Mouse (Mus musculus) cerebellum, postnatal 25 days (tissue): ENCODE measurements at regions not wholly inside any gene's neighbourhood (a gene's known extent, or its start where the extent isn't known, plus 50 kb on each side); places are given as distances from the start of the nearest gene placed in this dataset.

Source experiments
- DNase-seq, 2 experiments: peaks; one replicate each; pipeline ENCODE4 v3.0.0; 2021; ENCODE audit warnings: mixed read lengths in 2 of 2

- DNase-seq = no peak
Observed at GRCm38 (mm10) chr13:60123964-60124363, 53.2 kb downstream of the Gas1 start.

GRCm38 (mm10) chr13:60123174-60123587 lies 54.0 kb downstream of the Gas1 start:
- DNase-seq = no peak

- DNase-seq = no peak
Observed at GRCm38 (mm10) chr13:60122341-60123173, 54.6 kb downstream of the Gas1 start.

DNA sequence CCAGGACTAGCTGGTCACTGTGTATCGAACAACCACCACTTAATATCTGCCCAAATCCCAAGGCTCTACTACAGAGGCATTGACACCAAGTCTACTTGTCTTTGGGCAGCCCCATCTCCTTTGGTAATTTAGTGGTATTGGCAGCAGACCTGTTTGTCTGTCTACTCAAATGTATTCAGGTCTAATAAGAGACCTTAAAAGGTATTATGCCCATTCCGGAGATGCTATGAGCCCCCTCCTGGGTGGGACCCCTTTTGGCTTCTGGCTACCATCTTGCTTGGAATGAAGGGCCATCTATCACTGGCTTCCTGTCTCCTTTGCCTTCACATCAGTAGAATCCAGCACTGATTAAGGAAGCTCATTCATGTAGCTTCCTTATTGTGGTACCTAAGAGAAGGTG lies 65.7 kb downstream of the Gas1 start:
- no peak for DNase-seq

- DNase-seq = peak; percentile 6 to 19
Observed at GRCm38 (mm10) chr13:60110079-60110846, 66.9 kb downstream of the Gas1 start.

DNA sequence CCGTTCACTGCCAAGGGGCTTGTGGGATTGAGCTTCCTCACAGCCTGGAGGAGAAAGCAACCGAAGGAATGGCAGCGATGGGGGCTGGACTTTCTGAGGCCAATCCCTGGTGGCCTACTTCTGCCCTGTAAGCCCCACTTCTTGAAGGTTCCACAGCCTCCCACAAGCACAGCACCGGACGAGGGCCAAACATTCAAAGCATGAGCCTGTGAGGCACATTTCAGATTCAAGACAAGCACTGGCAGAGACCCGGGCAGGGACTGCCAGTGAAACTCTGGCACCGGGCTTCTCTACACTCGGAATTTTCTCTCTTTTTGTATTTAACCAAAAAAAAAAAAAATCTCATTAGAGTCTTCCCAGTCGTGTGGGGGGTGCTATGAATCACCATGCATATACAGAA lies 71.9 kb downstream of the Gas1 start:
- DNase-seq = peak in 1 of 2 experiments; percentile 15

DNA sequence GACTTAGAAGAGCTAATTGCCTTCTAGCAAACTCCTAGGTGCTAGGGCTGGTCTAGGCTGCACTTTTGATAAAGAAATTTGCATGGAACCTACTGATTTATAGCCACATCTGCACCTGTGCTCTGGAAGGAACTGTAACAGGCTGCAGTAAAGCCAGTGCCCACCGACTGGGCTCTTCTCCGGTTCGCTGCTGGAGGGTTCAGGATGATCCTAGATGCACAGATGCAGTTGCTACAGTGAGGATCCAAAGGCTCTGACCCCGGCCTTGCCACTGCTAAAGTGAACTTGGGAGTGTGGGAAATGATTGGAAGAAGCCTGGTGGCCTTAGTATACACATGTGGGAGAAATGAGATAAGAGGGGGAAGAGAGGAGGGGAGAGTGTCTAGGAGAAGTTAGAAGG lies 75.5 kb downstream of the Gas1 start:
- no peak for DNase-seq

DNA sequence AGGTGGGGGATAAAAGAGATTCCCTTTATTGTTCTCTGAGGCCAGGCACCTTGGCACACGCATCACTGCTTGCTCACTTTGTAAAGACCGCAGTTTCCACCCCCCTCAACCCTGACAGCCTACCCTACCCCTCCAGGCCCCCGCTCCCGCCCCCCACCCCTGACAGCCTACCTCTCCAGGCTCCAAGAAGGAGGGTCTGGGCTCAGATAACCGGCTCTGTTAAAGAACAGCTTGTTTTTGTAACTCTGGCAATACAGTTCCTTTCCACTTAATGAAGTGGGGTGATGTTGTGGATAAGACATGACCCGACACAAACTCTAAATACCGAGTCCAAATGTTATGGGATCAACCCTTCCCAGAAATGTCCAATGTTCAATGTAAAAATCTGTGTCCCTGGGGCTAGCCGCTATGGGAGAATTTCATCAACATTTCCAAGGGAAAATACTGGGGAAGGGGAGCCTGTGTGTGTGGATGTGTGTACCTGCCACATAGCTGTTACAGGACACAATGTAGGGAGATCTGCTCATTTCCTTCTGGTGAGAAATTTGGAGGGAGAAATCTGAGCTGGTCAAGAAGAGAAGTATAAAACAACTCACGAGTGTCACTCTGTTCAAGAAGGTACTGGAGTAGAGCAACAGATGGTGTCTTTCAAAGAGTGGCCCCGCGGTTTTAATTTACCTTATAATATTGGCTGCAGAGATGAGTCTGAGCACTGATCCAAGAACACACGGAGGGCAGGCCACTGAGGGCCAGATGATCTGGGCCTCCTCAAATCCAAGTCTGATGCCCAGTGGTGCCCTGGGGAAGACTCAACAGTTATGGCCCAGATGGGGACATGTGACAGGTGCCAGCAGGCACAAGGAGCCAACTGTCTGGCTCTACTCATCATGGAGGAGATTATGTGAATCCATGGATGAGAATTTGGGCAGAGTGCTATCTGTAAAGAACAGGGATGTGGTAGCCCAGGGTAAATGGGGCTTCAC lies 76.7 kb downstream of the Gas1 start:
- DNase-seq = no peak

GRCm38 (mm10) chr13:60099469-60100129 lies 77.6 kb downstream of the Gas1 start:
- no peak for DNase-seq

GRCm38 (mm10) chr13:60098394-60098793 lies 78.8 kb downstream of the Gas1 start:
- DNase-seq = no peak

GRCm38 (mm10) chr13:60097776-60098175 lies 79.4 kb downstream of the Gas1 start:
- no peak for DNase-seq

- no peak for DNase-seq
Observed at GRCm38 (mm10) chr13:60086657-60087056, 90.5 kb downstream of the Gas1 start.

- DNase-seq = no peak
Observed at GRCm38 (mm10) chr13:60084975-60085374, 92.2 kb downstream of the Gas1 start.

GRCm38 (mm10) chr13:60084290-60084689 lies 92.9 kb downstream of the Gas1 start:
- no peak for DNase-seq

DNA sequence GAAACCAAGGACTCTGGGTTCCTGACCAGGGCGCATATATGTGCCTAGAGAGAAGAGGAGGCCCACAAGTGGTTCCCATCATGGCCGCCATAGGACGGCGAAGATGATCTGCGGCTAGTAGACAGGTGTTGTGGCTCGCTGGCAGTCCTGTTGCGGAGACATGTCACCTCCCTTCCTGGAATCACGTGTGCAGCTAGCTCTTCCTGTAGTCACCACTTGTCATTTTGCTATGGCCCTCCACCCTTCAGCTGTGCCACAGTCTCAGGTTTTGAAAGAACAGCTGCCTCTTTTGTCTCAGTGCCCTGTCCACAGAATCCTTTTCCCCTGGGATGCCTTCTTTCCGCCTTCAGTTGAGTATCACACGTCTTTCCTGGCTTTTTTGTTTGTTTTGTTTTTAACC lies 97.1 kb downstream of the Gas1 start:
- no peak for DNase-seq

DNA sequence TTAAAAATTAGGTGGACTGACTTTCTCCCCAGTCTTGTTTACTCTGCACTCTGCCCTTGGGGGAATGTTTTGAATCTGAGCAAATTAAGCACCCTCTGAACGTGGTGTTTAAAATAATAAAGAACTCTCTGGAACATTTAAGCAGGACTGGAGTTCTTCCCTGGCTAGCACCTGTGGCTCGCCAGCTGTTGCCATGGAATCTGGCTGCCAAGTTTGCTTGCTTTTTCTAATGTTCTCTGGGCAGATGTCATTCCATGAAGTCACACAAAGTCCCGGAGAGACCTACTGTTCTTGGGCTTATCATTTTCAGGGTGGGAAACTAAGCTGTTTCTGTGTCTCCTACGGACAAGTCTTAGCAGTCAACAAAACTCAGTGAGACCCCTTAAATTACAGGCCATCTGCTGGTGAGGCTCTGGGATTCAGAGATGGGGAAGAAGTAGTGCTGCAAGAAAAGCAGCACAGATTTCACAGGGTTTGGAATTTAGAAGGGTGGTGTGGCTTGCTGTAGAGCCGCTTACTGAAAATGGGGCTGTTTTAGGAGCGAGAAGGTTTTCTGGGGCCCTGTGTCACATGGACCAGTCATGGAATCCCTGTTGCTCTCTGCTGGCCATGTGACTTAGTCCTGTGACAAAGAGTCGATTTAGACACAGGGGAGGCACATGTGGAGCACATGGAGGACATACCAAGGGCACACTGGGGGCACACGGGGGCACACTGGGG lies 98.7 kb downstream of the Gas1 start:
- DNase-seq = no peak

GRCm38 (mm10) chr13:60076147-60076800 lies 100.9 kb downstream of the Gas1 start:
- peak in 1 of 2 experiments; percentile 6 for DNase-seq

DNA sequence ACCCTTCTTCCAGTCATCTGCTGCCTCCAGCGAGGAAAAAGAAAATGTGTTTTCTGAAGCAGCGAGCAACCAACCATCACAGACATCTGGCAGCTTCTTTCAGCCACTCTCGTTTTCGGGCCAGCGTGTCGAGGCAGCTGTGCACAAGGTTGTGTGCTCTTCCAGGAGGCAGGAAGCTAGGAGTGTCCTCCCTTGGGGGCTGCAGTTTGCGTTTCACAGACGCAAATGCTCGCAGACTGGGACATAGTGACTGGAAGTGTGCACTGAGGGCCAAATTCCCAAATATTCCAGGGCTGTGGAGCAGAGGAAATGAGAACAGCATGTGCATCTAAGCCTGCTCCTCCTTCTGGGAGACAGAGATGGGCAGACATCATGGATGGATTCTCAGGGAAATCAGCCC lies 105.6 kb downstream of the Gas1 start:
- DNase-seq = no peak

- no peak for DNase-seq
Observed at GRCm38 (mm10) chr13:60069196-60069595, 108.0 kb downstream of the Gas1 start.

DNA sequence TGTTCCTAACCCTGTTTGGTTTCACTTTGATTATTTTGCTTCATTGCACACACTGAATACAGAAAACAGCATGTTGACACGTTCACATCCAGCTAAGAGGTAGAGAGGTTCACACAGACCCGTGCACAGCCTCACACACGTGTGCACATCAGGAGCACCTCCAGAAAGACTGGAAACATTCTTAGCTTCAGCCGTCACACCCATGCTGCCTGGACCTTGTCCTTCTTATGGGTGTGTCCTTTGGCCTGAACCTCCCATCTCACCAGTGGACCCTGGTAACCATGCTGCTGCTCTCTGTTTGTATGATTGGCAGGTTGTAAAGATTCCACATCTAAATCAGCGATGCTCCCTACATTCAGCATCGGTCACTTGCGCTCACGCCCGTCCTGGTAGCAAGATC lies 109.8 kb downstream of the Gas1 start:
- no peak for DNase-seq

DNA sequence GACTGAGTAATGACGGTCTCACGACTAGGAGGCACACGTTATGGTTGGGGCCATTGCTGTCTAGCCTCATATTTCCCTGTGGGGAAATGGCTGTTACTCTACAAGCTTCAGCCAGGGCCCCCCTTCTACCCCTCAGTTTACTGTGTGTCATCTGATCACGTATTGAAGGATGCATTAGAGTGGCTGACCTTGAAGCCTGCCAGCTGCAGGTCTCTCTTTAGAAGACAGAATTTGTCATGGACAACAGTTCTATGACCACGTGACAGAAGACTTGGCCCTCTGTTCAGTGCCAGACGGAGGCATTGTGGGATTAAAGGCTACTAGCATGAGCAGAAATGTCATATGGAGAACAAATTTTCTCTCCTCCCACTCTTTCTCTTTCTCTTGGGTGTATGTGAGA lies 115.6 kb downstream of the Gas1 start:
- DNase-seq = no peak
